Mouse (Mus musculus): ENCODE results near the gene Lypd4. TPM values are rescaled to one million over a fixed set of nuclear protein-coding genes. Genes with fewer than 3 reads are reported as not detected.
"Not testable (repeated sequence)": the region's sequence is repeated elsewhere in the genome, so short reads cannot be mapped to it uniquely, and the experiment has no call there.

The Lypd4 gene
- polyA plus RNA-seq, 1 experiment, result not detected

DNA sequence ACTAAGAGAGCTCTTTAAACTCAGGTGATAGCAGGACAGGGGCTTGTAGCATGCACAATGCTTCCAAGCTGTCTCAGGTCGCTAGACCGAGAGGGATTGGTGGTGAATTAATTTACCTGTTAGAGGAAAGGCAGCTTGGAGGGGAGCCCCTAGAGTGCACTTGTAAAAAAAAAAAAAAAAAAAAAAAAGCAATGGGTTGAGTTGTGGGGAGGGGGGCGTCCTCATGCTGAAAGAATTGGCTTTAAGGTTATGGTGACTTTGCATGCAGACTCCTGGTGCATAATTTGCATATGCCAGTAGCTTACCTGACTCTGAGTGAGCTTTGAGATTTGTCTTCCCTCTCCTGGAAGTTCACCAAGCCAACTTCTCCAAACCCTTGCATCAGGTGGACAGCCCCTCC is 29.4 kb downstream of the Lypd4 start:
- no peak for DNase-seq (ENCODE audit: low read depth)
- no peak for TF ChIP-seq POLR2A (IDR thresholded peaks at IDR 0.05; ENCODE audit: borderline replicate concordance, extremely low read depth, insufficient read depth, insufficient read length, poor library complexity, severe bottlenecking)
- no peak for TF ChIP-seq CTCF (IDR thresholded peaks at IDR 0.05; ENCODE audit: borderline replicate concordance, extremely low read depth, insufficient read depth, insufficient read length)

GRCm38 (mm10) chr7:24839410-24839808 is 30.3 kb downstream of the Lypd4 start:
- TF ChIP-seq POLR2A (IDR thresholded peaks at IDR 0.05; ENCODE audit: borderline replicate concordance, extremely low read depth, insufficient read depth, insufficient read length, poor library complexity, severe bottlenecking) (no peak), CTCF (IDR thresholded peaks at IDR 0.05; ENCODE audit: borderline replicate concordance, extremely low read depth, insufficient read depth, insufficient read length) (no peak)
- DNase-seq (ENCODE audit: low read depth), result no peak

DNA sequence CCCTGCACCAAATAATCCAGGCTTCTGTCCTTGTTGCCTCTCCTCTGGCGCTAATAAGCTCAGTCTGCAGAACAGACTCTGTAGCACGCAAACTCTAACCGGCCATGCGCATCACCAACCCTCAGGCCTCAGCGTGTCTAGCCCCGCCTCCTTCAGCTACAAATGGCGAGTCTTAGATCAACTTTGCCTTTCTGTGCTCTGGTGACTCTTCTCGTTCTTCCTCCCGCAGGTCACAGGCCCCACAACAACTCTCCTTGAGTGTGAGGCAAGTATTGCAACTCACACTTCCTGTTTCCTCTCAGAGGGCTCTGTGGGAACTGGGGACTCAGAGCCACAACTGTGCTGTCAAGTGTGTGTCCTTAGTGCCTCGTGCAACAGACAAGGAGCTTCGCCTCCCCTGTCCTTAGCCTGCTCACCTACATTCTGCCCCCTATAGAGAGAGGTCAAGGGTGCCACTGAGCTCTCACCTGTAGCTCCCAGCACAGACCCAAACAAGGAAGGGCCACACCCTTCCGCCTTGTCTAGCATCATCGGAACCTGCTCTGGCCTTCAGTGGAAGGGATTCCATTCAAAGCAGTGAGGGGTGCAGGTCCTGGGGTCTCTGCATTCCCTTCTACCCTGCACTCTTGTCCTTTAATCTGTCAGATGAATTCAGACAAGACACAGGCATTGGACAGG is 30.9 kb downstream of the Lypd4 start:
- DNase-seq (ENCODE audit: low read depth), result not testable (repeated sequence)

DNA sequence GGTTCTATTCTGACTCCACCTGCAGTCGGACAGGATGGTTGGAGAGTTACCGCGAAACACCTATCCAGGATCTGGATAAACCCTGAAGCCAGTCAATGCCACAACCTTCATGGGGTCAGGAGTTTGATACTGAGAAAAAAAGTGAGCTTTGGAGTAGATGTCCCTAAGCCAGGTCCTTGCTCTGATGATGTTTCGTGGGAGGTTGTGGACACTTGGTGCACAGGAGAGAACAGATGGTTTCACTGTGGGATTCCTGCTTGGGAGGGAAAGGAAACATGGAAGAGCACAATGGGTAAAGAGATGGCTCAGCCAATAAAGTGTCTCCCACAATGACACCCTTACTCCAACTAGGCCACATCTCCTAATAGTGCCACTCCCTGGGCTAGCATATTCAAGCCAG is 42.6 kb downstream of the Lypd4 start:
- DNase-seq (ENCODE audit: low read depth), result no peak
- TF ChIP-seq POLR2A (IDR thresholded peaks at IDR 0.05; ENCODE audit: borderline replicate concordance, extremely low read depth, insufficient read depth, insufficient read length, poor library complexity, severe bottlenecking) (no peak), CTCF (IDR thresholded peaks at IDR 0.05; ENCODE audit: borderline replicate concordance, extremely low read depth, insufficient read depth, insufficient read length) (no peak)

GRCm38 (mm10) chr7:24824452-24824851 is 45.3 kb downstream of the Lypd4 start:
- no peak for TF ChIP-seq POLR2A (IDR thresholded peaks at IDR 0.05; ENCODE audit: borderline replicate concordance, extremely low read depth, insufficient read depth, insufficient read length, poor library complexity, severe bottlenecking)
- no peak for TF ChIP-seq CTCF (IDR thresholded peaks at IDR 0.05; ENCODE audit: borderline replicate concordance, extremely low read depth, insufficient read depth, insufficient read length)
- DNase-seq (ENCODE audit: low read depth), result no peak

- DNase-seq (ENCODE audit: low read depth), result peak; percentile 69
- TF ChIP-seq CTCF (IDR thresholded peaks at IDR 0.05; ENCODE audit: borderline replicate concordance, extremely low read depth, insufficient read depth, insufficient read length), result peak; percentile 87
- no peak for TF ChIP-seq POLR2A (IDR thresholded peaks at IDR 0.05; ENCODE audit: borderline replicate concordance, extremely low read depth, insufficient read depth, insufficient read length, poor library complexity, severe bottlenecking)
These were observed 52.2 kb downstream of the Lypd4 start for GRCm38 (mm10) chr7:24817502-24817901.

Other genes starting within 250 kb of the Lypd4 start
- 1.8 and 2.9 TPM in 2 replicates for gene Lypd3, start 233.4 kb downstream of the Lypd4 start, polyA plus RNA-seq (2012; rRNA removed)
- gene Tex101, start 193.3 kb downstream of the Lypd4 start, polyA plus RNA-seq (2012; rRNA removed), result not detected in 2 replicates
- gene BC049730, start 160.7 kb downstream of the Lypd4 start, polyA plus RNA-seq (2012; rRNA removed), result not detected in 2 replicates
- gene Gm4763, start 143.0 kb downstream of the Lypd4 start, polyA plus RNA-seq (2012; rRNA removed), result not detected in 2 replicates
- gene Cd177, start 109.6 kb downstream of the Lypd4 start, polyA plus RNA-seq (2012; rRNA removed), result 0.15 and 0.19 TPM in 2 replicates
- 0.19 and 0.24 TPM in 2 replicates for gene Ceacam10, start 92.7 kb downstream of the Lypd4 start, polyA plus RNA-seq (2012; rRNA removed)
- gene Gm9844, start 7.7 kb downstream of the Lypd4 start, polyA plus RNA-seq (2012; rRNA removed), result 42.6 and 58.0 TPM in 2 replicates
- gene Dmrtc2, start 116 bp upstream of the Lypd4 start, polyA plus RNA-seq (2012; rRNA removed), result 0.08 and 0.11 TPM in 2 replicates
- gene Rps19, start 14.4 kb upstream of the Lypd4 start, polyA plus RNA-seq (2012; rRNA removed), result 624 and 715 TPM in 2 replicates
- gene Cd79a, start 27.4 kb upstream of the Lypd4 start, polyA plus RNA-seq (2012; rRNA removed), result 0.31 and 0.67 TPM in 2 replicates
- gene Arhgef1, start 33.0 kb upstream of the Lypd4 start, polyA plus RNA-seq (2012; rRNA removed), result 196 and 264 TPM in 2 replicates
- 5.9 and 11.2 TPM in 2 replicates for gene Gm4881, start 74.6 kb upstream of the Lypd4 start, polyA plus RNA-seq (2012; rRNA removed)
- 244 and 306 TPM in 2 replicates for gene Rabac1, start 102.8 kb upstream of the Lypd4 start, polyA plus RNA-seq (2012; rRNA removed)
- gene Atp1a3, start 136.0 kb upstream of the Lypd4 start, polyA plus RNA-seq (2012; rRNA removed), result 160 and 331 TPM in 2 replicates
- 155 and 186 TPM in 2 replicates for gene Grik5, start 202.4 kb upstream of the Lypd4 start, polyA plus RNA-seq (2012; rRNA removed)
- 45.4 and 46.2 TPM in 2 replicates for gene Zfp574, start 202.6 kb upstream of the Lypd4 start, polyA plus RNA-seq (2012; rRNA removed)